Mouse (Mus musculus) cortical plate, adult 2 months (tissue): ENCODE results near the gene Gm45062.

Experiments
- CTCF ChIP-seq: fragments of 200-500 bp; IDR thresholded peaks from 2 replicates; pipeline ENCODE4 v1.5.1; 2011; ENCODE audit warnings: mild to moderate bottlenecking, control low read depth, low read length; ENCODE audit not compliant: insufficient read depth; ENCODE audit errors: extremely low read depth
- POLR2A ChIP-seq: fragments of 200-500 bp; IDR thresholded peaks from 2 replicates; pipeline ENCODE4 v1.6.1; 2011; ENCODE audit warnings: mild to moderate bottlenecking, low read length, control low read depth; ENCODE audit not compliant: insufficient read depth; ENCODE audit errors: extremely low read depth

DNA sequence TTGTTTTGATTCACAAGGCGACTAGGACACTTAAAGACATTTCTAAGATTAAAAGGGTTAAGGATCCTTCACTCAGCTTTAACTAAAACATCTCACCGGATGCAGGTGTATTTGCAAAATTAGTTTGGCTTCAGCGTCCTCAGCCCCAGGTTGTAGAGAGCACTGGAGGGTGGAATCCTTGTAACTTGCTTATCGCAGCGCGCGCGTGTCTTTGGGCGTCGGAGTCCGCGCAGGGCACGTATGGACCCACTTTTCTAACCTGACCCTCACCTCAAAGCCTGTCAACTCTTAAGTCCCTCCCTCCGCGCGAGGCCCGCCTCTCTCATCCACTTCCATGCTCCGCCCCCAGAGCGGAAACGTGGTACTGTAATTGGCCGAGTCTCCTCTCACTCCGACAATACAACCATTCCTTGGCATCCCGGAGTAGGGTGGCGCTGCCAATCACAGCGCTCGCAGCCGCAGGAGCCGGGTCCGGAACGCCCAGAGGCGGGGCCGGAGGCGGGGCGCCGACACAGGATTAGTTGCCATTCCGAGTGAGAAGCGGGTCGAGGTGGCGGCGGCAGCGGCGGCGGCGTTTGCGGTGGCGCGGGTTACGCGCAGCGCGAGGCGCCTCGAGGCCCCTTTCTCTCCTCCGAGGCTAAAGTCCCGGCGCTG is 249.8 kb downstream of the Gm45062 start:
- TF ChIP-seq CTCF: no peak
- peak; percentile 51 for TF ChIP-seq POLR2A
